Mouse (Mus musculus): Measurements from ENCODE around the gene Meox1. TPM values are rescaled to one million over a fixed set of nuclear protein-coding genes. Genes with fewer than 3 reads are reported as not detected.
A peak's percentile ranks its signal among the peaks of the same experiment; 100 is the strongest.

Meox1 gene
- polyA plus RNA-seq, 1 experiment from 2014 or later, result 1.2 TPM

DNA sequence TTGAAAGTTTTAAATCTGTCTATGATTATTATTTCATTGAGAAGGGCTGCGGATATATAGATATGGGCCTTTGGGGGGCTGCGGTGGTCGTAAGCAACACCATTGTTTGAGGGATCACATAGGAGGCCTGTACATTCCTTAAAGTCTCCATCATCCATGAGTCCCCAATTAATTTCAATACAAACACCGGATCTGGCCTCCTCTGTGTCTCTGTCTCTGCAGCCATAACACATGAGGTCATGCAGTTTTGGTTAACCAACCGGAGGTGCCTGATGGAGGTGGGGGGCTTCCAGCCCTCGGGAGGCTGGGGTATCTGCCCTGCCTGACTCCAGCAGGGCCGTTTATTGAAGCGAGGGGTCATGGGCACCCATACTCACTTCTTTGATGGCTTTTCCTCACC is 63.6 kb downstream of the Meox1 start:
- H3K9me3 ChIP-seq (ENCODE audit: control insufficient read depth, low read length), result no peaks in the 10 kb centered on the region
- WGBS, result 66% methylated on average over 8 of the region's 8 CpGs
- no peak overlapping the region for H3K27ac ChIP-seq (ENCODE audit: low read depth, low read length)
- H3K36me3 ChIP-seq (ENCODE audit: control insufficient read depth, insufficient read depth, low read length), result no peaks in the 10 kb centered on the region
- DNase-seq (ENCODE audit: low spot score), result no peak
- H3K27me3 ChIP-seq (ENCODE audit: control insufficient read depth, insufficient read depth, low read length), result no peaks in the 10 kb centered on the region
- no peak overlapping the region for H3K4me2 ChIP-seq (replicated peaks; ENCODE audit: low read depth, low read length)
- H3K4me3 ChIP-seq (ENCODE audit: low read depth, low read length), result no peak overlapping the region
- H3K9ac ChIP-seq (ENCODE audit: low read depth, low read length), result no peak overlapping the region
- no peaks in the 10 kb centered on the region for H3K4me1 ChIP-seq (replicated peaks; ENCODE audit: control insufficient read depth, insufficient read depth, low read length)
- ATAC-seq (ENCODE audit: low FRiP score), result no peak

DNA sequence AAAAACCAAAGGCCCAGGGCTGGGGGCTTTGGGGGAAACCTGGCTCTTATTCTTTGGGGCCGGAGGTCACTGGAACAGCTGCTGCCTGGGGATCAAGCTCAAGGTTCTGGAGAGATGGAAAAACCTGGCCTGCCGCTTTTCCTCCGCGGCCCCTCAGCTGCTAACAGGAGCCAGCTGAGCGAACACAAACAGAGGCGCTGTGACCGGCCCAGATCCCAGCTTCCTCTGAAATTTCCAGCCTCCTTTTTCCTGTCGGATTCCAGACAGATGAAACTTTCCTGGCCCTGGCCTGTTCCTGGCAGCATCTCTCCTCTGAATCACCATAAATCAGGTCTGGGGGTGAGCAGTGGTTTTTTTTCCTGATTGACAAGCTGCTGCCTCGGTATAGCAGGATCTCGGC is 64.1 kb downstream of the Meox1 start:
- 0 out of 2 replicates have a peak overlapping the region, but pooled peaks have one; percentile 36 for H3K27ac ChIP-seq (ENCODE audit: low read depth, low read length)
- H3K27me3 ChIP-seq (ENCODE audit: control insufficient read depth, insufficient read depth, low read length), result no peaks in the 10 kb centered on the region
- 0 out of 2 replicates have a peak overlapping the region, but pooled peaks have one; percentile 19 for H3K9ac ChIP-seq (ENCODE audit: low read depth, low read length)
- H3K9me3 ChIP-seq (ENCODE audit: control insufficient read depth, low read length), result no peaks in the 10 kb centered on the region
- peak; percentile 58 for DNase-seq (ENCODE audit: low spot score)
- H3K36me3 ChIP-seq (ENCODE audit: control insufficient read depth, insufficient read depth, low read length), result no peaks in the 10 kb centered on the region
- no peak for ATAC-seq (ENCODE audit: low FRiP score)
- no peak overlapping the region for H3K4me2 ChIP-seq (replicated peaks; ENCODE audit: low read depth, low read length)
- no peak overlapping the region for H3K4me3 ChIP-seq (ENCODE audit: low read depth, low read length)
- 25% methylated on average over 10 of the region's 10 CpGs for WGBS
- no peaks in the 10 kb centered on the region for H3K4me1 ChIP-seq (replicated peaks; ENCODE audit: control insufficient read depth, insufficient read depth, low read length)

- H3K9ac ChIP-seq (ENCODE audit: low read depth, low read length), result no peak overlapping the region
- no peaks in the 10 kb centered on the region for H3K9me3 ChIP-seq (ENCODE audit: control insufficient read depth, low read length)
- H3K27ac ChIP-seq (ENCODE audit: low read depth, low read length), result no peak overlapping the region
- H3K4me3 ChIP-seq (ENCODE audit: low read depth, low read length), result no peak overlapping the region
- H3K4me1 ChIP-seq (replicated peaks; ENCODE audit: control insufficient read depth, insufficient read depth, low read length), result no peaks in the 10 kb centered on the region
- no peaks in the 10 kb centered on the region for H3K36me3 ChIP-seq (ENCODE audit: control insufficient read depth, insufficient read depth, low read length)
- ATAC-seq (ENCODE audit: low FRiP score) (no peak), DNase-seq (ENCODE audit: low spot score) (no peak)
- no peaks in the 10 kb centered on the region for H3K27me3 ChIP-seq (ENCODE audit: control insufficient read depth, insufficient read depth, low read length)
- WGBS, result 95% methylated on average over 4 of the region's 4 CpGs
- H3K4me2 ChIP-seq (replicated peaks; ENCODE audit: low read depth, low read length), result no peak overlapping the region
Observed at GRCm38 (mm10) chr11:101828718-101829117, 65.5 kb downstream of the Meox1 start.

Other genes starting within 250 kb of the Meox1 start
- gene Arl4d, start 228.8 kb downstream of the Meox1 start, polyA plus RNA-seq (2014; fragmentation: Nextera tagmentation; extraction: Ambion mirVana), result 14.1 and 14.2 TPM in 2 replicates
- gene Dhx8, start 161.5 kb downstream of the Meox1 start, polyA plus RNA-seq (2014; fragmentation: Nextera tagmentation; extraction: Ambion mirVana), result 37.0 and 39.9 TPM in 2 replicates
- 4.6 and 5.7 TPM in 2 replicates for gene Etv4, start 109.0 kb downstream of the Meox1 start, polyA plus RNA-seq (2014; fragmentation: Nextera tagmentation; extraction: Ambion mirVana)
- 0.11 and 0.31 TPM in 2 replicates for gene Sost, start 72.6 kb upstream of the Meox1 start, polyA plus RNA-seq (2014; fragmentation: Nextera tagmentation; extraction: Ambion mirVana)
- not detected in 2 replicates for gene Cfap97d1, start 89.9 kb upstream of the Meox1 start, polyA plus RNA-seq (2014; fragmentation: Nextera tagmentation; extraction: Ambion mirVana)
- gene Dusp3, start 92.6 kb upstream of the Meox1 start, polyA plus RNA-seq (2014; fragmentation: Nextera tagmentation; extraction: Ambion mirVana), result 11.4 and 12.1 TPM in 2 replicates
- gene Mpp3, start 134.1 kb upstream of the Meox1 start, polyA plus RNA-seq (2014; fragmentation: Nextera tagmentation; extraction: Ambion mirVana), result 23.3 and 26.5 TPM in 2 replicates
- 0.09 and 0.13 TPM in 2 replicates for gene Cd300lg, start 147.1 kb upstream of the Meox1 start, polyA plus RNA-seq (2014; fragmentation: Nextera tagmentation; extraction: Ambion mirVana)
- 9.8 and 11.7 TPM in 2 replicates for gene Mpp2, start 194.1 kb upstream of the Meox1 start, polyA plus RNA-seq (2014; fragmentation: Nextera tagmentation; extraction: Ambion mirVana)
- not detected in 2 replicates for gene Ppy, start 206.9 kb upstream of the Meox1 start, polyA plus RNA-seq (2014; fragmentation: Nextera tagmentation; extraction: Ambion mirVana)
- gene Pyy, start 213.5 kb upstream of the Meox1 start, polyA plus RNA-seq (2014; fragmentation: Nextera tagmentation; extraction: Ambion mirVana), result 1.7 and 2.7 TPM in 2 replicates

Measured in hindbrain, embryonic 11.5 days (tissue).